Comparison of ENCODE assay signal across 8 mouse cellular contexts in genomic region chr4:134766277-134766676, GRCm38 (mm10). TPM values are rescaled to one million over a fixed set of nuclear protein-coding genes. Genes with fewer than 3 reads are reported as not detected.
DNase-seq lines count a peak whose midpoint lies in the region; ATAC-seq and TF ChIP-seq lines count a peak whose summit lies in the region.

No protein-coding gene starts in this region.

- H3K9ac ChIP-seq in kidney, embryonic 16.5 days (replicated peaks; ENCODE audit: low read length) = peak overlapping the region; percentile 82
- H3K9ac ChIP-seq in embryonic facial prominence, embryonic 15.5 days = peak overlapping the region; percentile 76; the same call in 1 of the 2 replicates
- peak overlapping the region; percentile 89 for H3K9ac ChIP-seq in liver, embryonic 16.5 days (ENCODE audit: low read depth, low read length)

- H3K4me3 ChIP-seq in cerebellum, adult 2 months (replicated peaks; ENCODE audit: insufficient read depth, low read depth, low read length) = peak overlapping the region; percentile 71
- H3K4me3 ChIP-seq in kidney, embryonic 16.5 days (ENCODE audit: low read length) = peak overlapping the region; percentile 76
- peak overlapping the region; percentile 78 for H3K4me3 ChIP-seq in embryonic facial prominence, embryonic 15.5 days (replicated peaks)
- H3K4me3 ChIP-seq in liver, embryonic 16.5 days (ENCODE audit: low read depth, low read length) = peak overlapping the region; percentile 78

- 46% methylated on average over 6 of the region's 6 CpGs for WGBS in cerebellum, adult 2 months
- 47% methylated on average over 6 of the region's 6 CpGs for WGBS in kidney, embryonic 16.5 days
- WGBS in embryonic facial prominence, embryonic 15.5 days = 49% methylated on average over 6 of the region's 6 CpGs
- 54% methylated on average over 6 of the region's 6 CpGs for WGBS in liver, embryonic 16.5 days (ENCODE audit: insufficient replicate concordance)

- no peaks in the 10 kb centered on the region for H3K9me3 ChIP-seq in kidney, embryonic 16.5 days (ENCODE audit: low read length)
- no peaks in the 10 kb centered on the region for H3K9me3 ChIP-seq in embryonic facial prominence, embryonic 15.5 days (replicated peaks)
- no peaks in the 10 kb centered on the region for H3K9me3 ChIP-seq in liver, embryonic 16.5 days (replicated peaks; ENCODE audit: control insufficient read depth, low read length)

- ATAC-seq in kidney, embryonic 16.5 days (ENCODE audit: low FRiP score, low TSS enrichment) = no peak
- no peak for ATAC-seq in embryonic facial prominence, embryonic 15.5 days (ENCODE audit: insufficient number of reproducible peaks, low FRiP score, low TSS enrichment, low read depth)
- ATAC-seq in liver, embryonic 16.5 days (ENCODE audit: low read depth) = no peak

- no peaks in the 10 kb centered on the region for H3K27me3 ChIP-seq in cerebellum, adult 2 months (ENCODE audit: control insufficient read depth, insufficient read depth, low read length)
- no peaks in the 10 kb centered on the region for H3K27me3 ChIP-seq in kidney, embryonic 16.5 days (ENCODE audit: insufficient read depth, low read length)
- H3K27me3 ChIP-seq in embryonic facial prominence, embryonic 15.5 days = no peaks in the 10 kb centered on the region
- no peaks in the 10 kb centered on the region for H3K27me3 ChIP-seq in liver, embryonic 16.5 days (ENCODE audit: control insufficient read depth, insufficient read depth, low read depth, low read length)

- H3K27ac ChIP-seq in cerebellum, adult 2 months (ENCODE audit: insufficient read depth, low read length) = no peak overlapping the region
- H3K27ac ChIP-seq in kidney, embryonic 16.5 days (ENCODE audit: low read length) = no peak overlapping the region
- peak overlapping the region; percentile 87 for H3K27ac ChIP-seq in embryonic facial prominence, embryonic 15.5 days (replicated peaks)
- H3K27ac ChIP-seq in liver, embryonic 16.5 days (ENCODE audit: low read length) = peak overlapping the region; percentile 78

- no peak for TF ChIP-seq CTCF in cerebellum, adult 2 months (IDR thresholded peaks at IDR 0.05; ENCODE audit: borderline replicate concordance, insufficient read depth, low read depth, low read length)

- H3K4me2 ChIP-seq in kidney, embryonic 16.5 days (replicated peaks; ENCODE audit: low read depth, low read length) = peak overlapping the region; percentile 94
- peak overlapping the region; percentile 93 for H3K4me2 ChIP-seq in embryonic facial prominence, embryonic 15.5 days (replicated peaks)
- H3K4me2 ChIP-seq in liver, embryonic 16.5 days (ENCODE audit: low read depth, low read length) = peak overlapping the region; percentile 94

- TF ChIP-seq POLR2A in cerebellum, adult 2 months (IDR thresholded peaks at IDR 0.05; ENCODE audit: borderline replicate concordance, insufficient read depth, low read length) = no peak

- H3K36me3 ChIP-seq in kidney, embryonic 16.5 days (ENCODE audit: insufficient read depth, low read length) = no peaks in the 10 kb centered on the region
- no peaks in the 10 kb centered on the region for H3K36me3 ChIP-seq in embryonic facial prominence, embryonic 15.5 days
- no peaks in the 10 kb centered on the region for H3K36me3 ChIP-seq in liver, embryonic 16.5 days (ENCODE audit: control insufficient read depth, insufficient read depth)

- peaks cover 29% of the 10 kb centered on the region for H3K4me1 ChIP-seq in cerebellum, adult 2 months (ENCODE audit: control insufficient read depth, insufficient read depth, low read length)
- peaks cover 40% of the 10 kb centered on the region for H3K4me1 ChIP-seq in kidney, embryonic 16.5 days (ENCODE audit: insufficient read depth, low read length)
- peaks cover 51% of the 10 kb centered on the region for H3K4me1 ChIP-seq in embryonic facial prominence, embryonic 15.5 days
- peaks cover 66% of the 10 kb centered on the region for H3K4me1 ChIP-seq in liver, embryonic 16.5 days (ENCODE audit: control insufficient read depth, low read depth, low read length)

- no peak for DNase-seq in cerebellum, adult 2 months
- DNase-seq in cerebellum, postnatal 10 days = no peak
- DNase-seq in kidney, adult 8-10 months = no peak
- no peak for DNase-seq in left cerebral cortex, adult 9 months (ENCODE audit: low spot score in 2 of 2)
- DNase-seq in cerebellum, adult 11-12 months = no peak

RNA-seq across cellular contexts. Expression of gene Ldlrap1, which starts 1.5 kb away (rescaled TPM):
- 16.0 and 18.5 TPM in 2 replicates for polyA plus RNA-seq in cerebellum, adult 2 months (2012; rRNA removed)
- polyA plus RNA-seq in kidney, embryonic 16.5 days (2015; fragmentation: Nextera tagmentation; extraction: Ambion mirVana) = 21.7 and 23.1 TPM in 2 replicates
- polyA plus RNA-seq in embryonic facial prominence, embryonic 15.5 days (2015; fragmentation: Nextera tagmentation; extraction: Ambion mirVana) = 36.7 and 37.6 TPM in 2 replicates
- polyA plus RNA-seq in liver, embryonic 16.5 days (2015; fragmentation: Nextera tagmentation; extraction: Ambion mirVana) = 20.1 and 20.7 TPM in 2 replicates

Comparison
In these comparisons a context has a peak if more than half of its experiments do, and no peak if none do; other contexts are left out.
1. H3K27ac ChIP-seq: peak in embryonic facial prominence, embryonic 15.5 days (single experiment) and liver, embryonic 16.5 days (single experiment); none in cerebellum, adult 2 months (single experiment) and kidney, embryonic 16.5 days (single experiment).
2. Peak in every context shown above with its lines, with median percentiles within 50 percentile points of each other: H3K4me3 ChIP-seq, H3K4me2 ChIP-seq and H3K9ac ChIP-seq.